Mouse (Mus musculus) pancreas, adult 10 weeks (tissue): Measurements from ENCODE around the gene Zfp53. TPM values are rescaled to one million over a fixed set of nuclear protein-coding genes. Genes with fewer than 3 reads are reported as not detected.

Experiments
- polyA plus RNA-seq: library from polyadenylated mRNA; stranded (reverse); fragments of 350-450 nt; fragmentation: Illumina TruSeq; extraction: RNeasy Lipid Tissue Mini Kit (QIAGEN cat#74804); gene quantifications from one replicate; pipeline ENCODE4 v1.2.3, GENCODE M21; 2015; ENCODE audit warnings: low read depth, low replicate concordance; ENCODE audit not compliant: insufficient read depth

Gene Zfp53
- 1.6 TPM for polyA plus RNA-seq

DNA sequence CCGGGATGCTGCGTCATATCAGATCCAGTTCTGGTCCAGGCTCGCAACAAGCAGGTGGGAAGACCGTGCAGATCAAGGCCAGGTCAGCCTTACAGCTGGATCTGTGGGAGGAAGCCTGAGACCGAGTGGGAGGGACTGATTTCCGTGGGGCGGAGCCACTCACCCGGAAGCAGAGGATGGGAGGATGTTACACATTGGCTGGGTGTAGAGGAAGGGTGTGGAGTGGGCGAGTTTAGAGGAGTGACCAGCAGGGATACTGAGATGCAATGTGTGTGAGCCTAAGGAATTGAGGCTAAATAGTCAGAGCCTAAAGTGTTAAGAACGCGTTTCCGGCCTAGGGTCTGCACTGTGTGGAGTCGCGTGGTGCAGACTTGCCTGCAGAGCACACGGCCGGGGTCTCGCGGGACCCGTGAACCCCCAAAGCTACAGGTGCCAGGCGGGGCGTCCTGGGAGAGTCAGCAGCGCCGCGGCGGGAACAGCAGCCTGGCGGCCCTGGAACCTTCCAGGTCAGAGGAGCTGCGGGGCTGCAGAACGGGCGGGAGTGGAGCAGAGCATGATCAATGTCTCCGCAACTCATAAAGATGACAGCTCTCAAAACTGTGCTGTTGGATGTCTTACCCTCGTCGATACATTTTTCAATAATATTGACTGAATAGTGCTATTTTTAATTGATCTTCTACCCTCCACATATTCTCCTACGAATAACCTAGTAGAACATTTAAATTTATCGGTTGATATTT, at the start of gene Zfp53:
TSS of gene Zfp53 (plus strand) at position 239 of the 740 bp plus-strand sequence.

DNA sequence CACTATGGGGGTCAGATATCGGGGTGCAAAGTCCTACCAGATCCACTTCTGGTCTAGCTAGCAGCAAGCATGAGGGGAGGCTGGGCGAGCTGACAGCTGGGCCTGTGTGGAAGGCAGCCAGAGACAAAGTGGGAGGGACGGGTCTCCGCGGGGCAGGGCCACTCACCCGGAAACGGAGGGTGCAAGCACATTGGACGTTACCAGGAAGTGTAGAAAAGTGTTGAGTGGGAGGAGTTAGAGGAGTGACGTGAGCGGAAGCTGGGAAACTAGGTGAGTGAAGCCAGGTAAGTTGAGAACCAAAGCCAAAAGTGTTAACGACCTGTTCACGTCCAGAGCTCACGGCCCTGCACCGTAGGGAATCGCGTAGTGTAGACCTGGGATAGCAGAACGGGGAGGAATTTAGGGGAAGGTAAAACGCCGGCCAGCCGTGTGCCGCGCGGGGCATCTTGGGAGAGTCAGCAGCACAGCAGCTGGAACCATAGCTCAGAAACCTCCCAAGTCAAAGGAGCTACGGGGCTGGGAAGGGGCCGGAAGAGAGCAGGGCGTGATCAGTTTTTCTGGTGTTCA, 38.6 kb upstream of the Zfp53 start, which contains the start of gene Zfp51:
TSS of gene Zfp51 (plus strand) at position 237 of the 567 bp plus-strand sequence.

GRCm38 (mm10) chr17:21535096-21536001, 46.6 kb downstream of the Zfp53 start, which contains the start of gene Zfp52:
Zfp52 (plus strand) TSS chr17:21535539.

Other genes starting within 250 kb of the Zfp53 start
- not detected for gene Vmn1r235, start 232.6 kb upstream of the Zfp53 start, polyA plus RNA-seq
- gene Vmn1r236, start 206.1 kb upstream of the Zfp53 start, polyA plus RNA-seq, result not detected
- gene Vmn1r237, start 177.1 kb upstream of the Zfp53 start, polyA plus RNA-seq, result not detected
- 0.55 TPM for gene Zfp677, start 105.2 kb upstream of the Zfp53 start, polyA plus RNA-seq
- gene Zfp54, start 65.8 kb upstream of the Zfp53 start, polyA plus RNA-seq, result 1.6 TPM
- gene Zfp51, start 38.6 kb upstream of the Zfp53 start, polyA plus RNA-seq, result 2.3 TPM
- 1.8 TPM for gene Zfp52, start 46.5 kb downstream of the Zfp53 start, polyA plus RNA-seq
- 2.9 TPM for gene Zfp948, start 78.0 kb downstream of the Zfp53 start, polyA plus RNA-seq
- 2.3 TPM for gene Zfp983, start 161.6 kb downstream of the Zfp53 start, polyA plus RNA-seq
- gene Gm10226, start 202.9 kb downstream of the Zfp53 start, polyA plus RNA-seq, result not detected
- 1.9 TPM for gene Zfp760, start 218.7 kb downstream of the Zfp53 start, polyA plus RNA-seq
- gene Zfp229, start 241.8 kb downstream of the Zfp53 start, polyA plus RNA-seq, result 0.90 TPM